Mouse (Mus musculus): ENCODE measurements around the gene Nhs.

Gene Nhs

DNA sequence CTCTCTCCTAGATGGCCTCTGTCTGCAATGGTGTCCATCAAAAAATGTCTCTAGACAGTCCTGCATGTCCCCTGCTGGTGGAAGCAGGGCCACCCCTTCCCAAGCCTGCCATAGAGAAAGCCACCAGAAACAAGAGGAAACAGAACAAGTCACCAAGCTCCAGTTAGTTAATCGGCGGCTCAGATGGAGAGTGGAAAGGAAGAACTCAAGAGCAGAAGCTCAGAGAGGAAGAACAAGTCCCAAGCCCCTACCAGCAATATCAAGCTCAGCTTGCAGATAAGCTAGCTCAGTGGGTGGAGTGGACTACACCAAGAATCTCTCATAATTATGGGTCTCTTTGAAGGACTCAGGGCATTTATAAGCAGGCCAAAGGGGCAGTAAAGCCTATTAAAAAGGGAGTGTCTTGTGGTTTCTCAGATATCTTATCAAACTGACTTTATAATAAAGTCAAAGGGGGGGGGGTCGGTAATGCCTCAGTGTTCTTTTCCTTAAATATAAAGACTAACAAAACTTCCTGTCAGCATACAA lies 139.4 kb downstream of the Nhs start:
- no peak for DNase-seq (ENCODE audit: low read depth, low spot score)

DNA sequence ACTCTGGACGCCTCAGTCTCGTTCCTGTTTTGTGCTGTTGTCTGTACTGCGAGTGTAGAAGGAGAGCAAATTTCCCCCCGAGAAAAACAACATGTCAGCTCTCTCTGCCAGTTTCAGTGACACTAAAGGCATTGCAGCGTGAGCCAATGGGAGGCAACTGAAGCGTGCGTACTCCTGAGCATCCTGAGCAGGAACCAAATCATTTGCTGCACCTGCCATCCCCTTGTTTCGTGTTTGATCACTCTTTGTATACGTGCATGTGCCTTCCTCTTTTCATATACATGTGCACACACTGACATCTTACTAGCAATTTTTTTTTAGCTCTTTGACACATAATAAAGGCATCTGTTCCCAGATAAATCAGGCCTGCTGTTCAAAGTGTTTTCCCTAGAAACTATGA lies 142.1 kb downstream of the Nhs start:
- no peak for DNase-seq (ENCODE audit: low read depth, low spot score)

DNA sequence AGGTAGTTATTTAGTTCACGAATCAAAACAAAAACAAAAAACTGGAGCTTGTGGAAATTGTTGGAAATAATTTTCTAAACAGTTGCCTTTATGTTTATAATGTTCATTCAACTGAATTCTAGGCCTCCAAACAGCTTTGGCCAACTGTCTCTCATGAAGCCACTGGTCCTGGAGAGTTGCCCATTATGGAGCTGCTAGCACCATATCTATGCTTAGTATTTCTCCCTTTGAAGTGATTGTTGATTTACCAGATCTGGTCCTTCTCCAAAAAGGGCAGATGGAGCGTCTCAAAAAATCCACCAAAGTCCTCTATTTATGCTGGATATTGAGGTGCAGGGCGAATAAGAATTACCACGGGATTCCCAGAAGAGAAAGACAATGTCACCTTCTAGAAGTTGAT lies 147.0 kb downstream of the Nhs start:
- DNase-seq (ENCODE audit: low read depth, low spot score): no peak

DNA sequence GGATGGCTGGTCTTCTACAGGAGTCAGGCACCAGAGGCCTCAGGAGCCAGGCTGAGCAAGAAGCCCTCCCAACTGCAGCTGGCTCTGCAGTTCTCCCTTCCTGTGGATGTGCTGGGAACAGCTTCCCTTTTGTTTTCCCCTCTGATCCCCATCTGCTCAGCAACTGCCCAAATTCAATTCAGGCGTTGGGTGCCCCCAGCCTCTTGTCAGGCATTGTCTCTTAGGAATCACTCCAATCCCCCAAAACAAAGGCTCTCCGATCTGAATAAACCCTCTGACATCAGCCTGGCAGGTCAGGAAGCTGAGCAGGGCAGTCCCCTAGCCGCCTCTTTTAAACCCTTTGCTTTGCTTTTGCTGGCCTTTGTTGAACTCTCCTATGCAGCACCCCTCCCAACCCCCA lies 149.7 kb downstream of the Nhs start:
- no peak for DNase-seq (ENCODE audit: low read depth, low spot score)

DNA sequence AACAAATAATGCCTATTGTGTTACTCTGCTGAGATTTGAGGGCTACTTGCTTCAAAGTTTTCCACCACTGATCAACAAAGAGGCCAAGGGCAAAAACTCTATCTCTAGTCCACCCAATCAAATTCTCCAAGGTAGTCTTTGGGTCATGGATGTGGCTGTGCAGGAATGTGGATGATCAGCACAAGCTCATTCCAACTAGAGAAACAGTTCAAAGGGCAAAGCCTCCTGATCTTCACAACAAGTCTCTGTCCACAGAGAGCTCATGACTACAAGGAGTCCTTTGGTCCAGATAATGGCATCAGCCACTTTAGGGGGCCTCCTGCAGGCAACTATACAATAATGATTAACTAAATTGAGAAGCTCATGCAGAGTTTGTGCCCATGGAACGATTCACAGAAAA lies 155.7 kb downstream of the Nhs start:
- DNase-seq (ENCODE audit: low read depth, low spot score): no peak

DNA sequence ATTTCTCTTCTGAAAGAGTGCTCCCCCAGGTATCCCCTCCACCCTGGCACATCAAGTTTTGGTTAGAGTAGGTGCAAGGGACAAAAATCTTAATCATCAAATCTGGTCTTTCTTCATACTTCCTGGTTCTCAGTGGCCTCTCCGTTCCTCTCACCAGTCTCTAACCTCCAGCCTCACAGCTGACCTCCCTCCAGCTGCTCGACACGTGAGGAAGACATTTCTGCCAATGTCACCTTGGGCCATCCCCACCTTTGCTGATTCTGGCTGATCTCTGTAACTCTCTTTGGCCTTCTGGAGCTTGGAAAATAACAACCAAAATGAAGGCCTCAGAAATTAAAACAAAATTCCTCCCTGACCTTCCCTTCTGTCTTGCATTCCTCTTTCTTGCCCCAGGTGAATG lies 160.7 kb downstream of the Nhs start:
- DNase-seq (ENCODE audit: low read depth, low spot score): no peak

DNA sequence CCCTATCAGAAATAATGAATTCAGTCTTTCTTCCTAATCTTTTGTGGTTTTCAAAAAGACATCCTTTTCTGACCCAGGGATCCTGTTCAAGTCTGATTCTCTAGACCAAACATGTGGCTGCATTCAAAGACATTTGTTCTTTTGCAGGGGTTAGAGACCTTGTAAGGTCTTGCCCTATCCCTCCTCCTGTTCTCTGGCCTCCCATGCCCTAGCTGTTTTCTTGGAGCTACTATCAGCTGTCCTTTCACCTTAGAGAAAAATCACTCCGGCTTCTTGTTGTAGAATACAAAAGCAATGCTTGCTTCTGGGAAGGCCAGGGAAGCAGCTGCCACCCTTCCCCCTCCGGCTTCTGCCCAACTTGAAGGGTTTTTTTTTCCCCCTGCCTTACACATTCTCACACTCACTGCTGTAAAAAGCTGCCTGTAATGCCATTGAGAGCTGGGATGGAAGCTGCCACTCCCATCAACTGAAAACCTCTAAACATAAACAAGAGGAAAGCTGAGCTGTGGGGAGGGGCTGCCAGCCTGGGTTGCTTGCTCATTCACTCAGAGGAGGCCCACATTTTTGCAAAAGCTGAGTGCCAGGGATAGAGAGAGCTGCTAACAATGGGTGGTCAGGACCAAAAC lies 162.2 kb downstream of the Nhs start:
- DNase-seq (ENCODE audit: low read depth, low spot score): no peak

DNA sequence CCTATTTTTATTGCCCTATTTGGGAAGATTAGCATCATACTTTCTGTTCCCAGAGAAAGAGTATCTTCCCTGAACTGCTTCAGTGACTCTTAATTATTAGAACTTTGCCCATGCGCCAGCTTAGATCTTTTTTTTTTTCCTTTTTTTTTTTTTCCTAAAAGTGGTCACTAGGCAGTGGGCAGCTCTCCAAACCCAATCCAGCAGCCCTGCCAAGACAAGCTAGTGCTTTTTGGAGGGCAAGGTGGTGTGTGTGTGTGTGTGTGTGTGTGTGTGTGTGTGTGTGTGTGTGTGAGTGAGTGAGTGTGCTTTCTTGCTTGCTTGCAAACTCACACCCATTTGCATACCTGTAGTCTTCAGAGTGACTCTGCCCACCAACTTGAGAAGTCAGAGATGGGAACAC lies 169.4 kb downstream of the Nhs start:
- DNase-seq (ENCODE audit: low read depth, low spot score): no peak

DNA sequence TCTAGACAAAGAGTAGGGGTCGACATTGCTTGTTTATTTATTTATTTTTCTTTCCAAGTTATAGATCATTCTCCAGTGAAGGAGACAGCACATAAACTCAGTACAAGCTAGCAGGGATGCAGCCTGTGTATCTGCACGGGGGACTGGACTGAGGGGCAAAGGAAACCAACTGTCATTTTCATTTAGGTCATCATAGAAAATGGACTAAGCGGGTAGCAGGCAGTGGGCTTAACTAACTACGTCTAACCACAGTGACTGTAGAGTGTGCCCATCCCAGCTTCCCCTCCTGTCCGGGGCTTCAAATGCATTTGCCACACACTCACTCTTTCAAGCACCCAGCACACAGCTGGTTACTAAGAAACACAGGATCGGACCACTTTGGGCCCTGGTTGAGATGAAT lies 174.6 kb downstream of the Nhs start:
- no peak for DNase-seq (ENCODE audit: low read depth, low spot score)

DNA sequence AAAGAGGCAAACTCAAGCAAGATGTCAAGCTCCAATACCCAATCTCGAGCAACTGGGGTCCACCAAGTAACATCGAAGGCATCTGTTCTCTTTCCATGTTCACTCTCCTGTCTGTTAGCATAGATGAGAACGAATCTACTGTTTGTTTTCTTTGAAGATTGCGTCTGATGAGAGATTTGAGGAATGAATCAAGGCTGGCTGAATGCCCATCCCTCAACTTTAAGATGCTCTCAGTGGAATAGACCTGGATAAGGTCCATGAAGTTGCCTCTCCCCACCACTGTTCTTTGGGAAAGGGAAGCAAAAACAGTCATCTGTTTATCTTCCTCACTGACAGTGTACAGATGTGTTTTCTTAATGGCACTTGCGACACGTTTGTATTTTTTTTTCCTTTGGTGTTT lies 178.1 kb downstream of the Nhs start:
- no peak for DNase-seq (ENCODE audit: low read depth, low spot score)

DNA sequence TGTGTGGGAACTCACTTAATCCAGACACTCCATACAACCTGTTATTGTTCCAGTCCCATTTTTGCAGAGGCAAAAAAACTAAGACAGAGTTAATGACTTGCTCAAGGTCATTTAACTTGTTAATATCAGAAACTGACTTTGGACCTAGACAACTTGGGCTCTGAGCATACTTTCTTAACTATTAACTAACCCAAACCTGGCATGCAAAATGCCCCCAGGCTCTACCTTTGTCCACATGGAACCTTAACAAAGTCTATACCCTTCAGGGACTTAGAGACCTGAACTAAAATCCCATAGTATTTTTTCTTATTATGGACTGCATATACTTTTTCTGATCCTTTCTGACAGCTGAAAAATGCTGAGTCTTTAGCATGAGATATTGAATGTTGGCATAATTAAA lies 179.6 kb downstream of the Nhs start:
- no peak for DNase-seq (ENCODE audit: low read depth, low spot score)

DNA sequence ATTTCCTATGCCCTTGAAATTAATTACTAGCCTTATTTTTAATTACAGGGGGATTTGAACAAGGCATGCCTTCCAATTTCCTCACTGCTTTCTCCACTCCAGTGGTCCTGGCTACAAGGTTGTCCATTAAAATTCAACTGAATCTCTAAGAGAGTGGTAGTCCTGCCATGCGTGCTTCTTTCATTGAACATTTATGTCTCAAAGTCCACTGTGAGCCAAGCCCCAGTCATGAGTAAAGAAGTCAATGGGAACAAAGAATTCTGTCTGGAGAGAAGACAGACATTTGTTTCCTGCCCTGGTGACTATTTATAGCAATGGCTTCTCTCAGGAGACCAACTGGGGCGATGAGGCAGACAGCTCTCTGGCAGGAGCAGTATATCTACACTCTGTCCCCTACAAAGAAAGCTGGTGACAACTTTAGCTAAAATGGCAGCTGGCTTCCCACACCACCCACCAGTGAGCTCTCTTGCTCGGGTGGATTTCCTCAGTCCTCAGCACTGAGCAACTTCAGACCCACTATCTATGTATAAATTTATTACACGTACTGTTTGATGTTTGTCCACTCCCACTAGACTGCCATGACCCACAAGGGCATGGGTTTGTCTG lies 182.2 kb downstream of the Nhs start:
- no peak for DNase-seq (ENCODE audit: low read depth, low spot score)

DNA sequence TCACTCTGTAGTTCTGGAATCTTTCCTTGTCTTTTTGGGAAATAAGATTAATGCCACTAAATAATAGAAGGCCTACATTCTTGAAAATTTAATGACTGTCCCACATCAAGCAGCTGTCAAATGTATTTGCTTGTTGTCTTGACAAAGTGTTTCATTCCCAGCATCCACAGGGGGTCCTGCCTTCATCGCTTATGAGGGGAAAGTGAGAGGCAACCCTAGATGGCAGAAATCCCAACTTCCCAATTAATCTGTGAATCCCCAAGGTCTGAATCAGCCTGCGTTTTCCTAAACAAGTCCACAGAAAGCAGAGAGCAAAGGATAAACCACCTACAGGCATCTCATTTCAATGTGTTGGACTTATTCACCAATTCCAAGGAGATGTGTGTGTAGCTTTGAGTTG lies 183.2 kb downstream of the Nhs start:
- no peak for DNase-seq (ENCODE audit: low read depth, low spot score)

DNA sequence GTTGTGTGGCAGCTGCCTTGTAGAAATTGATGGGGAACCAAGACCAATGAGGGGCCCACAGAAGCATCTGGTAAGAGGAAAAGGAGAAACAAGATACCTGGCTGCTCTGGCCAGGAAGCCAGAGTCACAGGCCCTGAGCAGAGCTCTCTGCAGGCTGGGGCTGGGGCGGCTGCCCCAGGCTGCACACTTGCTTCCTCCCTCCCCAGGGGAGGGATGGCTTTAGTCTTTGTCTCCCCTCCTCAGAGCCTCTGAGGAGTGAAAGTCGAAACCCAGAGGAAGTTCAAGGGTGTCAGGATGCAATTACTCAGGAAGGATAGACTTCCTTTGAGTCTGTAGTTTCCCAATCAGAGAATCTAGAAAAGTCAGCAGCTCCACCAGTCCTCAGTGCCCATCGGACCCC lies 186.0 kb downstream of the Nhs start:
- DNase-seq (ENCODE audit: low read depth, low spot score): no peak

DNA sequence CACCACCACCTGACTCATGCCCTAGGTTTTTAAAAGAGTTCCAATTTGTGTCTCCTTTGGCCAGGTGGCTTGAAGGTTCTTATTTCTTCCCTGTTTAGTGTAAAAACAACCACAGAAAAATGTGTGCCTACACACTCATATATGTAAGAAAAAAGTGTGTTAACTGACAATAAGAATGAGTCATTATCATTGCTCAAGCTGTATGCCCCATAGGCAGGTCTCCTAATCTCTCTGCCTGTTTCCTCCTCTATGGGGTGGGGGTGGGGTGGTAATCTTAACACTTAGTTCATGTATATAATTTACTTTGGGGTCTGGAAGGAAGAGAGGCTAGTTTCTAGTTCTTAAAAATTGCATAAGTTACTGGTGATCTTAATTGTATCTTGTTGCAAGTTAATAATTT lies 186.8 kb downstream of the Nhs start:
- no peak for DNase-seq (ENCODE audit: low read depth, low spot score)

DNA sequence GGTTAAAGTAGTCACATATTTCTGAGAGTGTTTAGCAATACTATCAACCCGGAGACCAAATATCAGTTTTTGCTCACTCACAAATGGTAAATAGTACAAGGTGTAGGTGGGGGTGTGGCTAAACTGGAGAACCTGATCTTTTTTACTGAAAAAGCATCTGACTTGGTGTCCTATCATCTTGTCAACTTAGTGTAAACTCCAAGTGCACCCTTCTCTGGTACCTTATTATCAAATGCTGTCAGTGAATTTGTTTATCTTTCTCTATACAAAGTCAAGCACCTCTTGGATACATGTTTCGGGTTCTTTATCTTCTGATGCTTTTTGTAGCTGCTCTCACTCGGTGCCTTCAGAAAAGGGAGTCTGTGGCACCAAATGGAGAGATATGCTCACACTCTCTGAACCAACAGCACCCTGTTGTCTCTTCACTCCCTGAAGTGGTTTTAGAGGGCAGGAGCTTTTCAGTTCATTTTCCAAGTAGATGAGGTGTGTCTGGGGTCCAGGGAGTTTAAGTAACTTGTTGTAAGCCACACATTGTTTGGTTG lies 187.5 kb downstream of the Nhs start:
- DNase-seq (ENCODE audit: low read depth, low spot score): no peak

DNA sequence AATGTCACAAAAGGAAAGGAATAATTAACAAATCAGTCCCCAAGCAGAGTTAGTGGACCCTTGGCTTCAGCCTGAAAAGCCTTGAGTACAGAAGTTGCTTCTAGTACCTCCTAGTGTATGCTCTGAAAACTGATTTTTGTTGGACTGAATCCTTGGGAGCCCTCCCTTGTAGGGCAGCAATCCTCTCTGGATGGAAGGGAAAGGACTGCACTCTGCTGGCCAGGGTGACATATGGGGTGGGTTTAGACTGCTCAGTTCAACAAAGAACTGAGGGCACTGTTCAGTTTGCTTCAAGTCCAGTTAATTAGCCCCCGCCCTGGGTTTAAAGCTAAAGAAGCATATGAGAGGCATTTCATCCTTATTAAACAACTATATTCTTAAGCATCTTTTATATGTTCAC lies 188.4 kb downstream of the Nhs start:
- DNase-seq (ENCODE audit: low read depth, low spot score): no peak

DNA sequence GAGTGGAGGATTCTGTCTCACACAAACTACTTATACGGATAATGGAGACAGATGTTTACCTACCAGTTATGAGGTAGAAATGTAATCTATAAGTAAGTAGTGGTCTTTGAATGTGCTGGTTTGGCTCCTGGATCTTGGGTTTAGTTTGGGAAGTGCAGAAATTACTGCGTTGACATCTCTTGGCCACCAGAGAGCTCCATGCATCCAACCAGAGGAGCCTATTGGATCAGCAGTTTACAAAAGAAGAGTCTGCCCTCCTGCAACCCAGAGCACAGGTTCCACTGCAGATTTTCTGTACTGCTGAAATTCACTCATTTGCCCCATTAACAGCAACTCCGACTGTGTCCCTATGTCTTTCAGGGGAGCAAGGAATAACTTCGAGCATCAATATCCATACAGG lies 191.8 kb downstream of the Nhs start:
- DNase-seq (ENCODE audit: low read depth, low spot score): no peak

DNA sequence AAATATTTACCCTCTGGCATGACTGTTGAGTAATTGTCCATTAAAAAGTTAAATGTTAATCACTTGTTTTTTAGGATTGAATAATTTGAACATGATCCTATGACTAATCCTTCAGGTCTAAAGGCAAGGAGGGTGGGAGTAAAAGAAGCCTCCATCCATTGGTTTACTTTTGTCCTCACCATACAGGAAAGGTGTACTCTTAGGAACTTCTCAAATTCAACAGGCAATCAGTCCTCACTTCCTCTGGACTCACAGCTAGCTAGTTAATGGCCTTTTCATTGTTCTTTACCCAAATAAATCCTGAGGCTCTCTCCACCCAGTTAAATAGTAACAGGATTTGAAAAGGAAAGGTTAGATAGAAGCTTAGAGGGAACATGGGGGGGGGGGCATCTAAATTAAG lies 196.2 kb downstream of the Nhs start:
- DNase-seq (ENCODE audit: low read depth, low spot score): no peak

DNA sequence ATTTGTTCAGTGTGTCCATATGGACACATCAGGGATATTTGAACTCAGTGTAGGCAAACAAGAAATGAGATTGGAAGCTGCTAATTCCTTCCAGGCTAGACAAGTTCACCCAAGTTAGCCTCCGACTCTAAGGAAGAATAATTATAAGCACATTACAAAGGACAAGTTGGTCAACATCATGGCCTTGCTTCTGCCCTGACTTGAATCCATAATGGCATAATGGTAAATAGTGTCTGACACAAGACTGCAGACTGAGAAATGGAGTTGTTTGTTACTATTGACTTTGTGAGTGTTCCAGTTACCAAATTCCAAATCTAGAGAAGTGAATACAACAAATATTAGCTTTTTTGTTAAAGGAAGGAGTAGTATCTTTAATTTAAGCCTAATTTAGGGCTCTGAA lies 196.7 kb downstream of the Nhs start:
- DNase-seq (ENCODE audit: low read depth, low spot score): no peak

DNA sequence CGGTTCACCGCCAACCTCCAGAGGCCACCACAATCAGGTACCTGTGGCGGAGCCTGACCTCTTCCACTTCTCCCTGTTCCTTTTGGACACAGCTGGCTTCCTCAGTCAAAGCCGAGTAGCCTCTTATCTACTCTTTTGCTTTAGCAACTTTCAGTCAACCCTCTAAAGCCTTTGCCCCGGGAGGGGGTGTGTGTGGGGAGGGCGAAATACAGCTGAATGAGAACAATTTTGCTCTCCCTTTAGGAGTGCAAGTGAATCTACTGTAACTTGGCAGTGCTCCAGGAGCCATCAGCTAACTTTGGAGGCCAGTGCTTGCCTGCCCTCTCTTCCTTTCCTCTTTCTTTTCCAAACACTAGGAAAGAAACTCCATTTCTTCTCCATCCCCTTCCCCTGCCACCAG lies 197.8 kb downstream of the Nhs start:
- DNase-seq (ENCODE audit: low read depth, low spot score): no peak

DNA sequence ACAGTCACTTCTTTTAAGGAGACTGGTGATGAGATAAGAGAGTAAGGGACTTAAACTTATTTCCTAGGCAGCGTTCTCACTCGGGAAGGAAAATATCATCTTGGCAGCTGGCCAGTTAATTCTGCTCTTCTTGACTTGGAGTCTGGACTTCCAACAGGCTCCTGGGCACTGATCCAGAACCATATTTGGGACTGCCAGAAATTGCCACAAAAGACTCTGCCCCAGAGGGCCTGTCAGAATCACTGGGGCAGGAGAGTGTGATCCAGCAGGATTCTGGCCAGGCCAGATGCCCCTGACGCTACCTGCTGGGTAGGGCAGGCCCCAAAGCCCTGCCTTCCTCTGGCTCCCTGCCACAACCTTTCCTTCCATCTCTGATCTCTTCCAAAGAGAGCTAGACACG lies 198.4 kb downstream of the Nhs start:
- no peak for DNase-seq (ENCODE audit: low read depth, low spot score)

DNA sequence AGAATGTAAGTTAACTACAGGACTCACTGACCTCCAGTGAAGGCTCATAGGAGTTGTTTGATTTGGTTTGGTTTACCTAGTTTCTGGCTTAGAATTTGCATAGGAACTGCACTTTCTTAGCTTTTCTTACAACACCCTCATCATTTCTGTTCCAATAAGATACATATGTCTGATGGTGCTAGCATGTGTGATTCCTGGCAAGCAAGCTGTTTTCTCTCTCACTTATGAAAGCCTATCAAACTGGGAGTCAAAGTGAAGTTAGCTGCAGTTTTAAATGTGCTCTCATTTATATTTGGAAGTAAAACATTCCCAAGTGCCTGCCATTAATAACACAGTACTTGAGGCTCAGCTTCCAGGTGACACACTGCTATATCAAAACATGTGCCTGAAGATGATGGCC lies 207.2 kb downstream of the Nhs start:
- DNase-seq (ENCODE audit: low read depth, low spot score): no peak

Data from A20 (cell line).